ENCODE assay signal across 20 mouse cellular contexts in the genomic region with DNA sequence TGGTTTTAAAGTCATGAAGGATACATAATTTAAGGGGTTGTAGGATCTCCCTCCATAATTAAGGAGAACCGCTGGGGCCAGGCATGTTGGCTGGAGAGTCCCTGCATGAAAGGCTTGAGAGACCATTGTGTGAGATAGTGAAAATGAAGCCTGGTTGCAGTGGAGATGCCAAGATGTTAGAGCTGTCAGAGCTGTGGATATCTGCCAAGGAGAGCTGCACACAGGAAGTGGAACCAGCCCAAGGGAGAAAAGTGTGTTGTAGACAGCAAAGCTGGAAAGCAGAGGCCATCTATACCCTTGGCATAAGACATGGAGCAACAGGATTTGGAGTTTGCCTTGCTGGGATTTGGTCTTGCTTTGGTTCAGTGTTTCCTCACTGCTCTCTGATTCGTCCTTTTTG. TPM values are rescaled to one million over a fixed set of nuclear protein-coding genes. Genes with fewer than 3 reads are reported as not detected.
A peak's percentile ranks its signal among the peaks of the same experiment; 100 is the strongest.
DNase-seq lines count a peak whose midpoint lies in the region; ATAC-seq lines count a peak whose summit lies in the region.
"Had no signal": no experiment of that assay in that cellular context is flagged by ENCODE, and none has a peak within 500 bp of the region (broad histone marks: within the 10 kb centered on the region; RNA-seq: fewer than 3 reads in every experiment).

No protein-coding gene starts in this region.

- no peak overlapping the region for H3K4me3 ChIP-seq in hindbrain, embryonic 10.5 days
- no peak overlapping the region for H3K4me3 ChIP-seq in hindbrain, embryonic 11.5 days (ENCODE audit: low read depth, low read length)
- H3K4me3 ChIP-seq in midbrain, embryonic 10.5 days: no peak overlapping the region
- no peak overlapping the region for H3K4me3 ChIP-seq in midbrain, embryonic 13.5 days (replicated peaks)
- no peak overlapping the region for H3K4me3 ChIP-seq in forebrain, embryonic 16.5 days (replicated peaks; ENCODE audit: low read length)
- H3K4me3 ChIP-seq: gastrocnemius, adult 2 months; heart, embryonic 12.5 days; limb, embryonic 13.5 days; liver, embryonic 13.5 days had no signal

- H3K9ac ChIP-seq in hindbrain, embryonic 11.5 days (ENCODE audit: low read depth, low read length): no peak overlapping the region
- H3K9ac ChIP-seq in midbrain, embryonic 13.5 days (replicated peaks): no peak overlapping the region
- no peak overlapping the region for H3K9ac ChIP-seq in forebrain, embryonic 16.5 days (replicated peaks; ENCODE audit: low read depth, low read length)
- H3K9ac ChIP-seq: heart, embryonic 12.5 days; limb, embryonic 13.5 days; liver, embryonic 13.5 days had no signal

- no peaks in the 10 kb centered on the region for H3K9me3 ChIP-seq in hindbrain, embryonic 10.5 days
- H3K9me3 ChIP-seq in hindbrain, embryonic 11.5 days (ENCODE audit: control insufficient read depth, low read length): no peaks in the 10 kb centered on the region
- H3K9me3 ChIP-seq in midbrain, embryonic 10.5 days (replicated peaks): no peaks in the 10 kb centered on the region
- H3K9me3 ChIP-seq in midbrain, embryonic 13.5 days: no peaks in the 10 kb centered on the region
- no peaks in the 10 kb centered on the region for H3K9me3 ChIP-seq in forebrain, embryonic 16.5 days (ENCODE audit: control insufficient read depth, low read length)
- H3K9me3 ChIP-seq: heart, embryonic 12.5 days; limb, embryonic 13.5 days; liver, embryonic 13.5 days had no signal

- peaks cover 12% of the 10 kb centered on the region for H3K4me1 ChIP-seq in hindbrain, embryonic 10.5 days (replicated peaks)
- no peaks in the 10 kb centered on the region for H3K4me1 ChIP-seq in hindbrain, embryonic 11.5 days (replicated peaks; ENCODE audit: control insufficient read depth, insufficient read depth, low read length)
- H3K4me1 ChIP-seq in midbrain, embryonic 10.5 days: peaks cover 14% of the 10 kb centered on the region
- H3K4me1 ChIP-seq in midbrain, embryonic 13.5 days (replicated peaks): peaks cover 8% of the 10 kb centered on the region
- peaks cover 4% of the 10 kb centered on the region for H3K4me1 ChIP-seq in forebrain, embryonic 16.5 days (replicated peaks; ENCODE audit: control insufficient read depth, insufficient read depth, low read length)
- H3K4me1 ChIP-seq: heart, embryonic 12.5 days; limb, embryonic 13.5 days; liver, embryonic 13.5 days had no signal

- no peaks in the 10 kb centered on the region for H3K27me3 ChIP-seq in hindbrain, embryonic 10.5 days (ENCODE audit: insufficient read depth, poor library complexity, severe bottlenecking)
- H3K27me3 ChIP-seq in hindbrain, embryonic 11.5 days (ENCODE audit: control insufficient read depth, insufficient read depth, low read length): no peaks in the 10 kb centered on the region
- H3K27me3 ChIP-seq in midbrain, embryonic 10.5 days (ENCODE audit: low read depth, poor library complexity, severe bottlenecking): no peaks in the 10 kb centered on the region
- H3K27me3 ChIP-seq in midbrain, embryonic 13.5 days: no peaks in the 10 kb centered on the region
- no peaks in the 10 kb centered on the region for H3K27me3 ChIP-seq in forebrain, embryonic 16.5 days (replicated peaks; ENCODE audit: control insufficient read depth, insufficient read depth, low read length)
- H3K27me3 ChIP-seq: heart, embryonic 12.5 days; limb, embryonic 13.5 days had no signal

- no peak overlapping the region for H3K4me2 ChIP-seq in hindbrain, embryonic 11.5 days (replicated peaks; ENCODE audit: low read depth, low read length)
- H3K4me2 ChIP-seq in midbrain, embryonic 13.5 days (replicated peaks): no peak overlapping the region
- no peak overlapping the region for H3K4me2 ChIP-seq in forebrain, embryonic 16.5 days (ENCODE audit: low read length)
- H3K4me2 ChIP-seq: heart, embryonic 12.5 days; limb, embryonic 13.5 days; liver, embryonic 13.5 days had no signal

- no peaks in the 10 kb centered on the region for H3K36me3 ChIP-seq in hindbrain, embryonic 10.5 days
- no peaks in the 10 kb centered on the region for H3K36me3 ChIP-seq in hindbrain, embryonic 11.5 days (ENCODE audit: control insufficient read depth, insufficient read depth, low read length)
- no peaks in the 10 kb centered on the region for H3K36me3 ChIP-seq in midbrain, embryonic 10.5 days
- no peaks in the 10 kb centered on the region for H3K36me3 ChIP-seq in midbrain, embryonic 13.5 days
- no peaks in the 10 kb centered on the region for H3K36me3 ChIP-seq in forebrain, embryonic 16.5 days (ENCODE audit: control insufficient read depth, insufficient read depth)
- H3K36me3 ChIP-seq: heart, embryonic 12.5 days; limb, embryonic 13.5 days; liver, embryonic 13.5 days had no signal

- no peak for DNase-seq in hindbrain, embryonic 10.5 days (ENCODE audit: low spot score)
- DNase-seq in hindbrain, embryonic 11.5 days (ENCODE audit: low spot score): no peak
- DNase-seq in midbrain, embryonic 10.5 days (ENCODE audit: low spot score): no peak
- DNase-seq in NIH3T3 (ENCODE audit: low read depth): peak; percentile 45
- no peak for DNase-seq in urinary bladder, postnatal 4 days (ENCODE audit: low spot score in 2 of 2)
- DNase-seq in natural killer cell, adult 2 months (ENCODE audit: low spot score in 2 of 2): no peak
- DNase-seq: cerebellum, adult 2 months; cerebellum, postnatal 36 days; gastrocnemius, adult 2 months; heart, postnatal 4 days; kidney, adult 18-20 months; liver, embryonic 13.5 days; right cerebral cortex, postnatal 14 days; spleen, adult 18-20 months; thymus, postnatal 4 days had no signal

- WGBS in hindbrain, embryonic 10.5 days: 54% methylated on average over 2 of the region's 2 CpGs
- WGBS in hindbrain, embryonic 11.5 days: 48% methylated on average over 2 of the region's 2 CpGs
- 56% methylated on average over 2 of the region's 2 CpGs for WGBS in midbrain, embryonic 10.5 days
- 40% methylated on average over 2 of the region's 2 CpGs for WGBS in midbrain, embryonic 13.5 days
- WGBS in forebrain, embryonic 16.5 days: 34% methylated on average over 2 of the region's 2 CpGs

- no peak for ATAC-seq in hindbrain, embryonic 11.5 days (ENCODE audit: low FRiP score)
- no peak for ATAC-seq in midbrain, embryonic 13.5 days
- ATAC-seq in forebrain, embryonic 16.5 days: peak; percentile 39; the same call in 1 of the 2 replicates

- peak overlapping the region; percentile 67 for H3K27ac ChIP-seq in hindbrain, embryonic 10.5 days
- no peak overlapping the region for H3K27ac ChIP-seq in hindbrain, embryonic 11.5 days (ENCODE audit: low read depth, low read length)
- H3K27ac ChIP-seq in midbrain, embryonic 10.5 days (replicated peaks): peak overlapping the region; percentile 46; the same call in 1 of the 2 replicates
- no peak overlapping the region for H3K27ac ChIP-seq in midbrain, embryonic 13.5 days
- H3K27ac ChIP-seq in forebrain, embryonic 16.5 days (ENCODE audit: low read length): no peak overlapping the region
- H3K27ac ChIP-seq: gastrocnemius, adult 2 months; kidney, postnatal 0 days; limb, embryonic 13.5 days; liver, embryonic 13.5 days had no signal

RNA-seq across cellular contexts. Expression of a gene that starts 15.7 kb away (rescaled TPM):
- polyA plus RNA-seq in hindbrain, embryonic 10.5 days (2016; fragmentation: Nextera tagmentation; extraction: Ambion mirVana): 34.4 and 38.9 TPM in 2 replicates
- 37.4 and 39.7 TPM in 2 replicates for polyA plus RNA-seq in hindbrain, embryonic 11.5 days (2014; fragmentation: Nextera tagmentation; extraction: Ambion mirVana)
- 36.6 and 37.2 TPM in 2 replicates for polyA plus RNA-seq in midbrain, embryonic 10.5 days (2016; fragmentation: Nextera tagmentation; extraction: Ambion mirVana)
- 33.7 and 37.0 TPM in 2 replicates for polyA plus RNA-seq in midbrain, embryonic 13.5 days (2015; fragmentation: Nextera tagmentation; extraction: Ambion mirVana)
- polyA plus RNA-seq in forebrain, embryonic 16.5 days (2015; fragmentation: Nextera tagmentation; extraction: Ambion mirVana): 31.1 and 36.5 TPM in 2 replicates

RNA-seq across cellular contexts. Expression of a gene that starts 18.5 kb away (rescaled TPM):
- polyA plus RNA-seq in hindbrain, embryonic 10.5 days (2016; fragmentation: Nextera tagmentation; extraction: Ambion mirVana): 60.3 and 75.5 TPM in 2 replicates
- 55.4 and 61.4 TPM in 2 replicates for polyA plus RNA-seq in hindbrain, embryonic 11.5 days (2014; fragmentation: Nextera tagmentation; extraction: Ambion mirVana)
- polyA plus RNA-seq in midbrain, embryonic 10.5 days (2016; fragmentation: Nextera tagmentation; extraction: Ambion mirVana): 64.5 and 65.3 TPM in 2 replicates
- polyA plus RNA-seq in midbrain, embryonic 13.5 days (2015; fragmentation: Nextera tagmentation; extraction: Ambion mirVana): 23.3 and 29.2 TPM in 2 replicates
- polyA plus RNA-seq in forebrain, embryonic 16.5 days (2015; fragmentation: Nextera tagmentation; extraction: Ambion mirVana): 27.5 and 40.8 TPM in 2 replicates

Comparison
In these comparisons a context has a peak if more than half of its experiments do, and no peak if none do; other contexts are left out.
1. H3K27ac ChIP-seq: peak in hindbrain, embryonic 10.5 days (single experiment) and midbrain, embryonic 10.5 days (single experiment); none in hindbrain, embryonic 11.5 days (single experiment), midbrain, embryonic 13.5 days (single experiment) and forebrain, embryonic 16.5 days (single experiment).